Mouse (Mus musculus): ENCODE results near the gene Cox7a2l. TPM values are rescaled to one million over a fixed set of nuclear protein-coding genes. Genes with fewer than 3 reads are reported as not detected.

The Cox7a2l gene
- polyA plus RNA-seq, 1 experiment from 2014 or later, result 238 TPM

Other genes with a start within 250 kb of the Cox7a2l start
- gene Eml4, start 166.4 kb downstream of the Cox7a2l start, polyA plus RNA-seq (2018), result 12.7 to 14.7 TPM (median 12.8 TPM) in 3 replicates
- not detected in 3 replicates for gene Kcng3, start 114.6 kb upstream of the Cox7a2l start, polyA plus RNA-seq (2018)
- 35.9 to 71.7 TPM (median 43.5 TPM) in 3 replicates for gene Mta3, start 188.8 kb upstream of the Cox7a2l start, polyA plus RNA-seq (2018)

Data from macrophage (primary cell).